Mouse (Mus musculus): ENCODE measurements around the gene Gm20481. TPM values are rescaled to one million over a fixed set of nuclear protein-coding genes. Genes with fewer than 3 reads are reported as not detected.

Gene Gm20481
- polyA plus RNA-seq, 1 experiment from 2014 or later = 0.36 TPM

DNA sequence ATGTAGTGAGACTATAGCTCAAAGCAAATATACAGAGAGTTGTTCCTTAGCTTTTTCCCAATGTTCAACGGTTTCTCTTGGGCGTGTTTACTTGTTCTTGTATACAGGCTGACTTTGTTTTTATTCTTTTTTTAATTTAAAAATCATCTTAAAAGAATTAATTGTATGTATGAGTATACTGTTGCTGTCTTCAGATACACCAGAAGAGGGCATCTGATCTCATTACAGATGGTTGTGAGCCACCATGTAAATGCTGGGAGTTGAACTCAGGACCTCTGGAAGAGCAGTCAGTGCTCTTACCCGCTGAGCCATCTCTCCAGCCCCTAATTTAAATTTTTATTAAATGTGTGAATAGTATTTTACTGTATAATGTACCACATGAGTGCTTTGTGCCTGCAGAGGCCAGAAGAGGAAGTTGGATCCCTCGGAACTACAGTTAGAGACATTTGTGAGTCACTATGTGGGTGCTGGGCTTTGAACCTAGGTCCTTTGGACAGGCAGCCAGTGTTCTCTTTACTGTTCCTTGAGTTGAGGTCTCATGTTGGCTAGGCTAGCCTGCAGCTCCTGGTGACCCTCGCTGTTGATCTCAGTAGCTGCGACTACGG lies 37.8 kb downstream of the Gm20481 start:
- DNase-seq (ENCODE audit: low spot score) = no peak
- no peak overlapping the region for H3K4me3 ChIP-seq (ENCODE audit: low read depth, low read length)
- 96% methylated on average over 7 of the region's 7 CpGs for WGBS
- no peak overlapping the region for H3K4me2 ChIP-seq (ENCODE audit: low read depth, severe bottlenecking)
- H3K9me3 ChIP-seq (ENCODE audit: control insufficient read depth, low read length) = no peaks in the 10 kb centered on the region
- H3K27ac ChIP-seq (replicated peaks; ENCODE audit: low read depth, low read length) = no peak overlapping the region
- H3K4me1 ChIP-seq (ENCODE audit: control insufficient read depth, insufficient read depth, low read length) = peaks cover 10% of the 10 kb centered on the region
- peaks cover 48% of the 10 kb centered on the region for H3K36me3 ChIP-seq (ENCODE audit: control insufficient read depth, insufficient read depth, low read length)
- no peak overlapping the region for H3K9ac ChIP-seq (ENCODE audit: low read length)
- H3K27me3 ChIP-seq (ENCODE audit: control insufficient read depth, insufficient read depth, low read length) = no peaks in the 10 kb centered on the region
- no peak for ATAC-seq (ENCODE audit: insufficient number of reproducible peaks, low FRiP score, low TSS enrichment, low read depth)

DNA sequence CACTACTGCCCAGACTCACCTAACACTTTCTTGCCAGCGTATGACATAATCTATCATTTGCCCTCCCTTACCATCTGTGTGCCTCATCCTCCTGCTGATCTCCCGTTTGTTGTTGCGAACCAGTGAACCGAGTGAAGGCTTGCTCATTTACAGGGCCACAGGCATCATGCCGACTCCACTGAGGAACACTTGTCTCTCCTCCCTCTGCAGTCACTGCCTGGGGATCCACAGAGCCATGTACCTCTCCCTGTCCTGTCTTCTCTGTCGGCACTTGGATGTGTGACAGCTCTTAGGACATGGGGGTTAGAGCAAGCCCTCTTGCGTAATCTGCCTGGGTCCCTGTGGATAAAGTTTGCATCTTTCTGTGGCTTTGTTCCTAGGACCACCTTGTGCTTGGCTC lies 39.9 kb downstream of the Gm20481 start:
- Histone ChIP-seq H3K36me3 (ENCODE audit: control insufficient read depth, insufficient read depth, low read length) (peaks cover 68% of the 10 kb centered on the region), H3K9ac (ENCODE audit: low read length) (no peak overlapping the region), H3K4me1 (ENCODE audit: control insufficient read depth, insufficient read depth, low read length) (no peaks in the 10 kb centered on the region), H3K9me3 (ENCODE audit: control insufficient read depth, low read length) (no peaks in the 10 kb centered on the region), H3K4me2 (ENCODE audit: low read depth, severe bottlenecking) (no peak overlapping the region), H3K27me3 (ENCODE audit: control insufficient read depth, insufficient read depth, low read length) (no peaks in the 10 kb centered on the region), H3K4me3 (ENCODE audit: low read depth, low read length) (no peak overlapping the region), H3K27ac (replicated peaks; ENCODE audit: low read depth, low read length) (no peak overlapping the region)
- DNase-seq (ENCODE audit: low spot score) (no peak), ATAC-seq (ENCODE audit: insufficient number of reproducible peaks, low FRiP score, low TSS enrichment, low read depth) (no peak)
- WGBS = 94% methylated on average over 7 of the region's 7 CpGs

DNA sequence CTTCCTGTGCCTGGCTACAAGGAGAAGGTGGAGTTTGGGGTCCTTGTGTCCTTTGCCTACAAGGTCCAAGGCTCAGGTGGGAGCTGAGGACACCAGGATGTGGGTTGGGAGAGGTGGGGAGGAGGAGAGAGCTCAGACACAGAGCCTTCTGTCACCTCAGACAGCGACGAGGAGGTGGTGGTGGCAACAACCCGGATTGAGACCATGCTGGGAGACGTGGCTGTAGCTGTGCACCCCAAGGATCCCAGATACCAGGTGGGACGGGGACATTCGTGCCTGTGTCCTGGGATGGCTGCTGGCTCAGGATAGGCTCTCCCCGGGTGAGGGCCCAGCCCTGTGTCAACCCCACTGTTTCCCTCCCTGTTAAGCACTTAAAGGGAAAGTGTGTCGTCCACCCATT lies 41.7 kb downstream of the Gm20481 start:
- Histone ChIP-seq H3K9me3 (ENCODE audit: control insufficient read depth, low read length) (no peaks in the 10 kb centered on the region), H3K9ac (ENCODE audit: low read length) (no peak overlapping the region), H3K4me1 (ENCODE audit: control insufficient read depth, insufficient read depth, low read length) (no peaks in the 10 kb centered on the region), H3K4me3 (ENCODE audit: low read depth, low read length) (no peak overlapping the region), H3K4me2 (ENCODE audit: low read depth, severe bottlenecking) (no peak overlapping the region), H3K27me3 (ENCODE audit: control insufficient read depth, insufficient read depth, low read length) (no peaks in the 10 kb centered on the region), H3K27ac (replicated peaks; ENCODE audit: low read depth, low read length) (no peak overlapping the region), H3K36me3 (ENCODE audit: control insufficient read depth, insufficient read depth, low read length) (peaks cover 76% of the 10 kb centered on the region)
- DNase-seq (ENCODE audit: low spot score) = no peak
- ATAC-seq (ENCODE audit: insufficient number of reproducible peaks, low FRiP score, low TSS enrichment, low read depth) = no peak
- 92% methylated on average over 8 of the region's 8 CpGs for WGBS

DNA sequence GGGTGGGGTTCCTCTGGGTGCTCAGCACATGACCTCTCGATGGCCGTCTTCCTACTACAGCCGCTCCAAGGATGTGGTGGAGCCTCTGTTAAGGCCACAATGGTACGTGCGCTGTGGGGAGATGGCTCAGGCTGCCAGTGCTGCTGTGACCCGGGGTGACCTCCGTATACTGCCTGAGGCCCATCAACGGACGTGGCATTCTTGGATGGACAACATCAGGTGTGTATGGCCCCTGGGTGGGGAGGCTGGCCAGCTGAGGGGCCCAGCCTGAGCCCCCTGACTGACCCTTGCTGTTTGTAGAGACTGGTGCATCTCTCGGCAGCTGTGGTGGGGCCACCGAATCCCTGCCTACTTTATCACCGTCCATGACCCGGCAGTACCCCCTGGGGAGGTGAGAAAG lies 42.7 kb downstream of the Gm20481 start:
- H3K4me2 ChIP-seq (ENCODE audit: low read depth, severe bottlenecking) = no peak overlapping the region
- no peaks in the 10 kb centered on the region for H3K27me3 ChIP-seq (ENCODE audit: control insufficient read depth, insufficient read depth, low read length)
- H3K27ac ChIP-seq (replicated peaks; ENCODE audit: low read depth, low read length) = no peak overlapping the region
- no peaks in the 10 kb centered on the region for H3K9me3 ChIP-seq (ENCODE audit: control insufficient read depth, low read length)
- 85% methylated on average over 13 of the region's 13 CpGs for WGBS
- H3K4me1 ChIP-seq (ENCODE audit: control insufficient read depth, insufficient read depth, low read length) = no peaks in the 10 kb centered on the region
- H3K4me3 ChIP-seq (ENCODE audit: low read depth, low read length) = no peak overlapping the region
- H3K9ac ChIP-seq (ENCODE audit: low read length) = no peak overlapping the region
- ATAC-seq (ENCODE audit: insufficient number of reproducible peaks, low FRiP score, low TSS enrichment, low read depth) (no peak), DNase-seq (ENCODE audit: low spot score) (no peak)
- peaks cover 73% of the 10 kb centered on the region for H3K36me3 ChIP-seq (ENCODE audit: control insufficient read depth, insufficient read depth, low read length)

DNA sequence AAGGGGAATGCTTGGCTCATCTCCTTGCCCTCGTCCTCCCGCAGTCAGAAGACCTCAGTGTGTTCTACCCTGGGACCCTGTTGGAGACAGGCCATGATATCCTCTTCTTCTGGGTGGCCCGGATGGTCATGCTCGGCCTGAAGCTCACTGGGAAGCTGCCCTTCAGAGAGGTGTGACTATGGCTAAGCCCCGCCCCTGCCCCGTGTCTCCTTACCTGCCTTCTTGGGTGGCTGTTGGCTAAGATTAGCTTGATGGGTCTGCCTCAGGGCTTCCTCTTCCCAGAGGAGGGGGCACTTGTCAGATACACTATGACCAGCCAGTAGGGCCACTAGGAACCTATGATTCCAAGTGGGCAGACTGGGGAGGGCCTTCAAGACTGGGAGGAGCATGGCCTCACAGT lies 43.5 kb downstream of the Gm20481 start:
- Histone ChIP-seq H3K4me2 (ENCODE audit: low read depth, severe bottlenecking) (no peak overlapping the region), H3K27me3 (ENCODE audit: control insufficient read depth, insufficient read depth, low read length) (no peaks in the 10 kb centered on the region), H3K27ac (replicated peaks; ENCODE audit: low read depth, low read length) (no peak overlapping the region), H3K4me3 (ENCODE audit: low read depth, low read length) (no peak overlapping the region), H3K9me3 (ENCODE audit: control insufficient read depth, low read length) (no peaks in the 10 kb centered on the region), H3K36me3 (ENCODE audit: control insufficient read depth, insufficient read depth, low read length) (peaks cover 69% of the 10 kb centered on the region), H3K9ac (ENCODE audit: low read length) (no peak overlapping the region), H3K4me1 (ENCODE audit: control insufficient read depth, insufficient read depth, low read length) (no peaks in the 10 kb centered on the region)
- no peak for ATAC-seq (ENCODE audit: insufficient number of reproducible peaks, low FRiP score, low TSS enrichment, low read depth)
- WGBS = 85% methylated on average over 6 of the region's 6 CpGs
- no peak for DNase-seq (ENCODE audit: low spot score)

DNA sequence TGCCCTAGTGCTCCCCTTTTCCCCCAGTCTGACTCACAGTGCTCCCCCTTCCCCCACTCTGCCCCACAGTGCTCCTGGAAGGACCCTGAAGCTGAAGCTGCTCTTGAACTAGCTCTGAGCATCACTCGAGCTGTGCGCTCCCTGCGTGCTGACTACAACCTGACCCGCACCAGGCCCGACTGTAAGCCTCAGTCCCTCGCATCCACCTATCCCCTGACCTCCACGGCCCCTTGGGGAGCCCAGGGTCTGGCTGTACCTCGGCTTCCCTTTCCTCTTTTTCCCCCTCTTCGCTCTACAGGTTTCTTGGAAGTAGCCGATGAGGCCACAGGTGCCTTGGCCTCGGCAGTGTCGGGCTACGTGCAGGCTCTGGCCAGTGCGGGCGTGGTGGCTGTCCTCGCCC lies 45.6 kb downstream of the Gm20481 start:
- peaks cover 60% of the 10 kb centered on the region for H3K36me3 ChIP-seq (ENCODE audit: control insufficient read depth, insufficient read depth, low read length)
- no peak overlapping the region for H3K4me2 ChIP-seq (ENCODE audit: low read depth, severe bottlenecking)
- H3K4me3 ChIP-seq (ENCODE audit: low read depth, low read length) = no peak overlapping the region
- H3K27ac ChIP-seq (replicated peaks; ENCODE audit: low read depth, low read length) = no peak overlapping the region
- ATAC-seq (ENCODE audit: insufficient number of reproducible peaks, low FRiP score, low TSS enrichment, low read depth) (no peak), DNase-seq (ENCODE audit: low spot score) (no peak)
- no peak overlapping the region for H3K9ac ChIP-seq (ENCODE audit: low read length)
- no peaks in the 10 kb centered on the region for H3K27me3 ChIP-seq (ENCODE audit: control insufficient read depth, insufficient read depth, low read length)
- H3K4me1 ChIP-seq (ENCODE audit: control insufficient read depth, insufficient read depth, low read length) = no peaks in the 10 kb centered on the region
- H3K9me3 ChIP-seq (ENCODE audit: control insufficient read depth, low read length) = no peaks in the 10 kb centered on the region
- 92% methylated on average over 16 of the region's 16 CpGs for WGBS

DNA sequence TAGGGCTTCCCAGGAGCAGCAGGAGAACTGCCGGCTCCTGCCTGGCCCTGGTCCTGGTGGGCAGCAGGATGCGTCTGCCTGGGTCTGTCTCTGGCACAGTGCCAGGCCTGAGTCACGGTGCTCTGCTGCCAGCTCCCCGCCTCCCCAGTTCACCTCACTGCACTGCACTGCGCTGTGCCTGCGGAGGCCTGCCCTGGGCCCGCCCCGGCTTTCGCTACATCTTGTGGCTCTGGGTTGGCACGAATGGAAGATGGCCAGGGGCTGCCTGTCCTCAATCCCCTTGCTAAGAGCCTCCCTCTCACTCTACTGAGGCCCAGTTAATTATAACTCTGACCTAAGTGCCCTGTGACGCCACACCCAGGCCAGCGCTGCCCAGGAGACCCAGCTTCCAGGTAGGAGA lies 46.7 kb downstream of the Gm20481 start, which contains the start of gene Vwa7:
Gene Vwa7 (plus strand): TSS at position 204 of the 400 bp plus-strand sequence.
- Histone ChIP-seq H3K4me1 (ENCODE audit: control insufficient read depth, insufficient read depth, low read length) (0 out of 2 replicates have a peak, but pooled peaks cover 1% of the 10 kb centered on the region), H3K9ac (ENCODE audit: low read length) (no peak within 1 kb of the TSS), H3K27ac (replicated peaks; ENCODE audit: low read depth, low read length) (no peak within 1 kb of the TSS), H3K4me2 (ENCODE audit: low read depth, severe bottlenecking) (no peak within 1 kb of the TSS), H3K27me3 (ENCODE audit: control insufficient read depth, insufficient read depth, low read length) (no peaks in the 10 kb centered on the region), H3K36me3 (ENCODE audit: control insufficient read depth, insufficient read depth, low read length) (peaks cover 50% of the 10 kb centered on the region), H3K4me3 (ENCODE audit: low read depth, low read length) (no peak within 1 kb of the TSS), H3K9me3 (ENCODE audit: control insufficient read depth, low read length) (no peaks in the 10 kb centered on the region)
- DNase-seq (ENCODE audit: low spot score) (no peak), ATAC-seq (ENCODE audit: insufficient number of reproducible peaks, low FRiP score, low TSS enrichment, low read depth) (no peak)
- WGBS = 84% methylated on average over 12 of the region's 12 CpGs

DNA sequence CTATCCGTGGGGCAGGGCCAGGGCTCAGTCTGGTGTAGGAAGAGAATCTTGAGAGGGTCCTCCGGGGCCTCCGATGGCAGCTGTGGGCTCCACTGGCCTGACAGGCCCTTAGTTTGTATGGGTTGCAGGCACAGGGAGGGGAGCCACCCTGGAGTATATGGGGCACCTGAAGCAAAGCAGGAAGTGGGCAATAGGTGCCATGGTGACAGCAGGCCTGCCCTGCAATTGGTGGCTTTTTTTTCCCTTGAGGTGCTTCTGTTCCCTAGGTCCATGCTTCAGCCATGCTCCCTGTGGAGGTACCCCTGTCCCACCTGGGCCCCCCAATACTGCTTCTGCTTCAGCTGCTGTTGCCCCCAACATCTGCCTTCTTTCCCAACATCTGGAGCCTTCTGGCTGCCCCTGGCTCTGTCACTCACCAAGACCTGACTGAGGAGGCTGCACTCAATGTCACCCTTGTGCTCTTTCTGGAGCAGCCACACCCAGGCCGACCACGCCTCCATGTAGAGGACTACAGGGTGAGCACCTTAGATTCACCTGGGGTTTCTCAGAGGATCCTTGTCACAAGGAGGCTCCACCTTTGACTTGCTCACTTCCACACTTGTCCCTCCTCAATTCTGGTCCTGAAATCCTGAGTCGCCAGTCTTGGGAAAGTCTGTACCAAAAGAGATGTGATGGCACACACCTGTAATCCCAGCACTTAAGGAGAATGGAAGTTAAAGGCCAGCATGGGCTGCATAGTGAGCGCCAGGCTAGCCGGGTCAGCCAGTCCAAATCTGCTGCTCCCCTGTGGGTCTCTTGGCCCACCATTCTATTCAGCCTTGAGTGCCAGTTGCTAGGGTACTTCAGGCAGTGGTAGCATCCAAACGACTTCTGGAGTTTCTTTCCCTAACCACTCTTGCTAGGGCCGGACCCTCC lies 47.3 kb downstream of the Gm20481 start:
- DNase-seq (ENCODE audit: low spot score) = no peak
- Histone ChIP-seq H3K4me3 (ENCODE audit: low read depth, low read length) (no peak overlapping the region), H3K27me3 (ENCODE audit: control insufficient read depth, insufficient read depth, low read length) (no peaks in the 10 kb centered on the region), H3K36me3 (ENCODE audit: control insufficient read depth, insufficient read depth, low read length) (peaks cover 45% of the 10 kb centered on the region), H3K4me2 (ENCODE audit: low read depth, severe bottlenecking) (no peak overlapping the region), H3K9me3 (ENCODE audit: control insufficient read depth, low read length) (no peaks in the 10 kb centered on the region), H3K27ac (replicated peaks; ENCODE audit: low read depth, low read length) (no peak overlapping the region), H3K9ac (ENCODE audit: low read length) (no peak overlapping the region), H3K4me1 (ENCODE audit: control insufficient read depth, insufficient read depth, low read length) (0 out of 2 replicates have a peak, but pooled peaks cover 2% of the 10 kb centered on the region)
- 80% methylated on average over 10 of the region's 10 CpGs for WGBS
- no peak for ATAC-seq (ENCODE audit: insufficient number of reproducible peaks, low FRiP score, low TSS enrichment, low read depth)

Data from limb, embryonic 11.5 days (tissue).